Mouse (Mus musculus) MEL (cell line): ENCODE data around the gene Sbk1.

ENCODE experiments used
- CHD2 ChIP-seq: IDR thresholded peaks from 2 replicates; pipeline ENCODE4 v1.6.1; 2011; ENCODE audit warnings: low read length, improper control_type of control experiment
- CTCF ChIP-seq, 3 experiments: IDR thresholded peaks in 2 of 3; conservative IDR thresholded peaks in 1 of 3; 2 replicates each; pipeline ENCODE4 v1.5.1; 2011 to 2012; ENCODE audit warnings: low read length in 3 of 3, low read depth in 2 of 3, mild to moderate bottlenecking in 2 of 3, improper control_type of control experiment in 1 of 3, inconsistent platforms in 1 of 3, mixed read lengths in 1 of 3, moderate library complexity in 1 of 3; ENCODE audit not compliant: control insufficient read depth in 1 of 3, insufficient read depth in 1 of 3, poor library complexity in 1 of 3, severe bottlenecking in 1 of 3
- E2F4 ChIP-seq: IDR thresholded peaks from 2 replicates; pipeline ENCODE4 v1.6.1; 2011; ENCODE audit warnings: low read depth, low read length, improper control_type of control experiment, borderline replicate concordance
- GATA1 ChIP-seq: IDR thresholded peaks from 2 replicates; pipeline ENCODE4 v1.6.1; 2011; ENCODE audit warnings: low read depth, low read length, improper control_type of control experiment
- MAZ ChIP-seq: IDR thresholded peaks from 2 replicates; pipeline ENCODE4 v1.6.1; 2012; ENCODE audit warnings: low read depth, mild to moderate bottlenecking, inconsistent platforms, low read length, improper control_type of control experiment
- MEF2A ChIP-seq: IDR thresholded peaks from 2 replicates; pipeline ENCODE4 v1.6.1; 2014; ENCODE audit warnings: low read depth, mild to moderate bottlenecking, inconsistent platforms, low read length, improper control_type of control experiment; ENCODE audit not compliant: poor library complexity, insufficient replicate concordance, severe bottlenecking; ENCODE audit errors: extremely low read depth
- POLR2A ChIP-seq, 2 experiments: IDR thresholded peaks; 2 replicates each; pipeline ENCODE4 v1.6.1; 2011 to 2012; ENCODE audit warnings: low read length in 2 of 2, mild to moderate bottlenecking in 2 of 2, control low read depth in 1 of 2, improper control_type of control experiment in 1 of 2, low read depth in 1 of 2, moderate library complexity in 1 of 2; ENCODE audit not compliant: control insufficient read depth in 1 of 2, insufficient read depth in 1 of 2, poor library complexity in 1 of 2
- RAD21 ChIP-seq: IDR thresholded peaks from 2 replicates; pipeline ENCODE4 v1.6.1; 2011; ENCODE audit warnings: mild to moderate bottlenecking, low read depth, low read length, improper control_type of control experiment
- TAL1 ChIP-seq: IDR thresholded peaks from 2 replicates; pipeline ENCODE4 v1.6.1; 2012; ENCODE audit warnings: mild to moderate bottlenecking, inconsistent platforms, low read length, moderate library complexity, mixed read lengths
- UBTF ChIP-seq: IDR thresholded peaks from 2 replicates; pipeline ENCODE4 v1.6.1; 2012; ENCODE audit warnings: low read depth, mild to moderate bottlenecking, inconsistent platforms, low read length, improper control_type of control experiment, moderate library complexity, borderline replicate concordance; ENCODE audit not compliant: insufficient read depth

DNA sequence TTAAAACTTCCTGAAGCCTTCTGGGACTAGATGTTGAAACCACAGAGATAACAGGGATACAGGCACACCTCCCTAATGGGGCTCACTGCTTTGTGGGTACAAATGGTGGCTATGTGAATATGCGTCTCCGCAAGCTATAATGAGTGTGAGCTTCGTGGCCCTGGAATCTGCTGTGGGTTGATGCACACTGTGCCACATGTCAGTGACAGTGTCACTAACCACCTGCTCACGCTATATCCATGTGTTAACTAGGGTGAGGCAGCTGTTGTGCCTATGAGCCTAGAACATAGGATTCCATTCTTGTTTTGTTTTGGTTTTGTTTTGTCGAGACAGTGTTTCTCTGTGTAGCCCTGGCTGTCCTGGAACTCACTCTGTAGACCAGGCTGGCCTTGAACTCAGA, 20.2 kb upstream of the Sbk1 start:
- TF ChIP-seq CTCF (IDR thresholded peaks at IDR 0.05 in 2 of 3, conservative IDR thresholded peaks at IDR 0.05 in 1 of 3; ENCODE audit: control insufficient read depth in 1 of 3, insufficient read depth in 1 of 3, low read depth in 2 of 3, low read length in 3 of 3, poor library complexity in 1 of 3, severe bottlenecking in 1 of 3) (no peak), GATA1 (no peak), CHD2 (no peak), RAD21 (no peak), POLR2A (IDR thresholded peaks at IDR 0.05; ENCODE audit: control insufficient read depth in 1 of 2, insufficient read depth in 1 of 2, low read depth in 1 of 2, low read length in 2 of 2, poor library complexity in 1 of 2) (no peak), UBTF (no peak), TAL1 (no peak), E2F4 (no peak), MAZ (no peak), MEF2A (no peak)
